Mouse (Mus musculus): ENCODE results near the gene Lypd8. TPM values are rescaled to one million over a fixed set of nuclear protein-coding genes. Genes with fewer than 3 reads are reported as not detected.

Gene Lypd8
- polyA plus RNA-seq, 1 experiment from 2014 or later: 0.22 TPM

- Histone ChIP-seq H3K4me1 (ENCODE audit: control insufficient read depth, insufficient read depth, low read length) (no peaks in the 10 kb centered on the region), H3K4me2 (ENCODE audit: low read length) (no peak within 1 kb of the TSS), H3K4me3 (ENCODE audit: low read depth, low read length) (no peak within 1 kb of the TSS), H3K36me3 (ENCODE audit: control insufficient read depth, insufficient read depth, low read length) (no peaks in the 10 kb centered on the region), H3K9me3 (replicated peaks; ENCODE audit: control insufficient read depth, low read length) (no peaks in the 10 kb centered on the region), H3K27ac (ENCODE audit: low read depth, low read length) (no peak within 1 kb of the TSS), H3K27me3 (replicated peaks; ENCODE audit: control insufficient read depth, insufficient read depth, low read length) (no peaks in the 10 kb centered on the region), H3K9ac (ENCODE audit: low read length) (no peak within 1 kb of the TSS)
- ATAC-seq (no peak), DNase-seq (ENCODE audit: low spot score) (no peak)
- WGBS: 82% methylated on average over 3 of the region's 3 CpGs
Observed at GRCm38 (mm10) chr11:58432259-58432658, 53.4 kb downstream of the Lypd8 start, which contains the start of gene Gm12253. Gene Gm12253, plus strand, starts transcription at chr11:58432559.

GRCm38 (mm10) chr11:58437866-58438265 lies 59.0 kb downstream of the Lypd8 start:
- WGBS: 15% methylated on average over 5 of the region's 5 CpGs
- no peak for DNase-seq (ENCODE audit: low spot score)
- Histone ChIP-seq H3K36me3 (ENCODE audit: control insufficient read depth, insufficient read depth, low read length) (no peaks in the 10 kb centered on the region), H3K4me2 (ENCODE audit: low read length) (no peak overlapping the region), H3K27ac (ENCODE audit: low read depth, low read length) (no peak overlapping the region), H3K27me3 (replicated peaks; ENCODE audit: control insufficient read depth, insufficient read depth, low read length) (no peaks in the 10 kb centered on the region), H3K9ac (ENCODE audit: low read length) (no peak overlapping the region), H3K9me3 (replicated peaks; ENCODE audit: control insufficient read depth, low read length) (no peaks in the 10 kb centered on the region), H3K4me3 (ENCODE audit: low read depth, low read length) (no peak overlapping the region), H3K4me1 (ENCODE audit: control insufficient read depth, insufficient read depth, low read length) (no peaks in the 10 kb centered on the region)
- ATAC-seq: no peak

Other genes starting within 250 kb of the Lypd8 start
- gene Gemin5, start 210.5 kb upstream of the Lypd8 start, polyA plus RNA-seq (2014; fragmentation: Nextera tagmentation; extraction: Ambion mirVana): 15.0 and 15.2 TPM in 2 replicates
- gene Mrpl22, start 207.4 kb upstream of the Lypd8 start, polyA plus RNA-seq (2014; fragmentation: Nextera tagmentation; extraction: Ambion mirVana): 107 and 138 TPM in 2 replicates
- gene Igtp, start 179.5 kb upstream of the Lypd8 start, polyA plus RNA-seq (2014; fragmentation: Nextera tagmentation; extraction: Ambion mirVana): 1.4 and 1.6 TPM in 2 replicates
- 0.57 and 0.63 TPM in 2 replicates for gene Irgm2, start 179.4 kb upstream of the Lypd8 start, polyA plus RNA-seq (2014; fragmentation: Nextera tagmentation; extraction: Ambion mirVana)
- gene 4930438A08Rik, start 104.2 kb upstream of the Lypd8 start, polyA plus RNA-seq (2014; fragmentation: Nextera tagmentation; extraction: Ambion mirVana): not detected in 2 replicates
- 13.1 and 14.2 TPM in 2 replicates for gene Zfp692, start 72.0 kb upstream of the Lypd8 start, polyA plus RNA-seq (2014; fragmentation: Nextera tagmentation; extraction: Ambion mirVana)
- 38.8 and 45.4 TPM in 2 replicates for gene Zfp672, start 48.7 kb upstream of the Lypd8 start, polyA plus RNA-seq (2014; fragmentation: Nextera tagmentation; extraction: Ambion mirVana)
- 29.5 and 43.3 TPM in 2 replicates for gene Sh3bp5l, start 48.3 kb upstream of the Lypd8 start, polyA plus RNA-seq (2014; fragmentation: Nextera tagmentation; extraction: Ambion mirVana)
- gene 1810065E05Rik, start 42.1 kb downstream of the Lypd8 start, polyA plus RNA-seq (2014; fragmentation: Nextera tagmentation; extraction: Ambion mirVana): not detected in 2 replicates
- gene Gm12253, start 53.5 kb downstream of the Lypd8 start, polyA plus RNA-seq (2014; fragmentation: Nextera tagmentation; extraction: Ambion mirVana): not detected in 2 replicates
- gene Lypd9, start 73.9 kb downstream of the Lypd8 start, polyA plus RNA-seq (2014; fragmentation: Nextera tagmentation; extraction: Ambion mirVana): not detected in 2 replicates
- gene Olfr30, start 83.2 kb downstream of the Lypd8 start, polyA plus RNA-seq (2014; fragmentation: Nextera tagmentation; extraction: Ambion mirVana): not detected in 2 replicates
- gene Olfr332, start 113.5 kb downstream of the Lypd8 start, polyA plus RNA-seq (2014; fragmentation: Nextera tagmentation; extraction: Ambion mirVana): not detected in 2 replicates
- gene Olfr331, start 123.5 kb downstream of the Lypd8 start, polyA plus RNA-seq (2014; fragmentation: Nextera tagmentation; extraction: Ambion mirVana): not detected in 2 replicates
- not detected in 2 replicates for gene Olfr330, start 155.8 kb downstream of the Lypd8 start, polyA plus RNA-seq (2014; fragmentation: Nextera tagmentation; extraction: Ambion mirVana)
- not detected in 2 replicates for gene Olfr329-ps, start 167.4 kb downstream of the Lypd8 start, polyA plus RNA-seq (2014; fragmentation: Nextera tagmentation; extraction: Ambion mirVana)
- gene Olfr328, start 176.6 kb downstream of the Lypd8 start, polyA plus RNA-seq (2014; fragmentation: Nextera tagmentation; extraction: Ambion mirVana): not detected in 2 replicates
- gene Olfr224, start 191.5 kb downstream of the Lypd8 start, polyA plus RNA-seq (2014; fragmentation: Nextera tagmentation; extraction: Ambion mirVana): not detected in 2 replicates
- gene Olfr325, start 198.7 kb downstream of the Lypd8 start, polyA plus RNA-seq (2014; fragmentation: Nextera tagmentation; extraction: Ambion mirVana): not detected in 2 replicates
- not detected in 2 replicates for gene Olfr324, start 216.1 kb downstream of the Lypd8 start, polyA plus RNA-seq (2014; fragmentation: Nextera tagmentation; extraction: Ambion mirVana)
- gene 2210407C18Rik, start 237.0 kb downstream of the Lypd8 start, polyA plus RNA-seq (2014; fragmentation: Nextera tagmentation; extraction: Ambion mirVana): not detected in 2 replicates